Comparison of ENCODE assay signal across 8 mouse cellular contexts in genomic region chr11:95121161-95122099, GRCm38 (mm10). TPM values are rescaled to one million over a fixed set of nuclear protein-coding genes. Genes with fewer than 3 reads are reported as not detected.
A peak's percentile ranks its signal among the peaks of the same experiment; 100 is the strongest.
DNase-seq lines count a peak whose midpoint lies in the region; ATAC-seq and TF ChIP-seq lines count a peak whose summit lies in the region.

No protein-coding gene starts in this region.

- peaks cover 49% of the 10 kb centered on the region for H3K27me3 ChIP-seq in kidney, postnatal 0 days (ENCODE audit: insufficient read depth, low read length)
- peaks cover 77% of the 10 kb centered on the region for H3K27me3 ChIP-seq in forebrain, embryonic 11.5 days (ENCODE audit: control insufficient read depth, insufficient read depth, low read length)
- H3K27me3 ChIP-seq in intestine, embryonic 16.5 days (replicated peaks; ENCODE audit: control insufficient read depth, insufficient read depth, low read length), result peaks cover 68% of the 10 kb centered on the region
- peaks cover 87% of the 10 kb centered on the region for H3K27me3 ChIP-seq in neural tube, embryonic 12.5 days (replicated peaks)

- H3K4me2 ChIP-seq in kidney, postnatal 0 days (ENCODE audit: low read length), result peak overlapping the region; percentile 65
- H3K4me2 ChIP-seq in forebrain, embryonic 11.5 days (ENCODE audit: low read depth, low read length, severe bottlenecking), result peak overlapping the region; percentile 42
- peak overlapping the region; percentile 60 for H3K4me2 ChIP-seq in intestine, embryonic 16.5 days (ENCODE audit: low read depth, low read length)
- H3K4me2 ChIP-seq in neural tube, embryonic 12.5 days (replicated peaks), result peak overlapping the region; percentile 73

- intact Hi-C loops in gastrocnemius, postnatal 14 days (cut with DNase I; ENCODE audit: low total_unique reads), result no loop called here

- no peaks in the 10 kb centered on the region for H3K36me3 ChIP-seq in kidney, postnatal 0 days (ENCODE audit: insufficient read depth, low read length)
- no peaks in the 10 kb centered on the region for H3K36me3 ChIP-seq in forebrain, embryonic 11.5 days (ENCODE audit: control insufficient read depth, insufficient read depth, low read length)
- no peaks in the 10 kb centered on the region for H3K36me3 ChIP-seq in intestine, embryonic 16.5 days (ENCODE audit: control insufficient read depth, insufficient read depth, low read length)
- H3K36me3 ChIP-seq in neural tube, embryonic 12.5 days, result no peaks in the 10 kb centered on the region

- H3K4me1 ChIP-seq in kidney, postnatal 0 days (replicated peaks; ENCODE audit: insufficient read depth, low read length), result peaks cover 12% of the 10 kb centered on the region; the same call in 1 of the 2 replicates
- H3K4me1 ChIP-seq in forebrain, embryonic 11.5 days (replicated peaks; ENCODE audit: control insufficient read depth, insufficient read depth, low read length), result peaks cover 13% of the 10 kb centered on the region
- H3K4me1 ChIP-seq in intestine, embryonic 16.5 days (ENCODE audit: control insufficient read depth, insufficient read depth, low read length), result peaks cover 20% of the 10 kb centered on the region
- peaks cover 24% of the 10 kb centered on the region for H3K4me1 ChIP-seq in neural tube, embryonic 12.5 days

- no peak for ATAC-seq in kidney, postnatal 0 days (replicated peaks; ENCODE audit: low FRiP score, low read depth)
- no peak for ATAC-seq in forebrain, embryonic 11.5 days (replicated peaks; ENCODE audit: low FRiP score)
- no peak for ATAC-seq in intestine, embryonic 16.5 days
- ATAC-seq in neural tube, embryonic 12.5 days (ENCODE audit: low FRiP score, low read depth), result no peak

- TF ChIP-seq CTCF in kidney, postnatal 0 days (IDR thresholded peaks at IDR 0.05; ENCODE audit: low read depth), result no peak

- peak overlapping the region; percentile 34 for H3K4me3 ChIP-seq in kidney, postnatal 0 days (replicated peaks; ENCODE audit: low read depth, low read length)
- H3K4me3 ChIP-seq in forebrain, embryonic 11.5 days (ENCODE audit: low read depth, low read length), result peak overlapping the region; percentile 11; the same call in 1 of the 2 replicates
- peak overlapping the region; percentile 45 for H3K4me3 ChIP-seq in intestine, embryonic 16.5 days (ENCODE audit: low read length)
- peak overlapping the region; percentile 41 for H3K4me3 ChIP-seq in neural tube, embryonic 12.5 days

- 3% methylated on average over 62 of the region's 63 CpGs for WGBS in kidney, postnatal 0 days
- under 1% methylated on average over 58 of the region's 63 CpGs for WGBS in forebrain, embryonic 11.5 days
- WGBS in intestine, embryonic 16.5 days, result 2% methylated on average over 53 of the region's 63 CpGs
- under 1% methylated on average over 63 of the region's 63 CpGs for WGBS in neural tube, embryonic 12.5 days

- H3K27ac ChIP-seq in kidney, postnatal 0 days, result no peak overlapping the region
- H3K27ac ChIP-seq in forebrain, embryonic 11.5 days (ENCODE audit: low read depth, low read length), result no peak overlapping the region
- no peak overlapping the region for H3K27ac ChIP-seq in intestine, embryonic 16.5 days (ENCODE audit: low read length)
- no peak overlapping the region for H3K27ac ChIP-seq in neural tube, embryonic 12.5 days

- 0 out of 2 replicates have a peak overlapping the region, but pooled peaks have one; percentile 35 for H3K9ac ChIP-seq in kidney, postnatal 0 days (ENCODE audit: low read depth, low read length)
- peak overlapping the region; percentile 3; the same call in 1 of the 2 replicates for H3K9ac ChIP-seq in forebrain, embryonic 11.5 days (ENCODE audit: low read length)
- H3K9ac ChIP-seq in intestine, embryonic 16.5 days (ENCODE audit: low read depth, low read length), result peak overlapping the region; percentile 51
- no peak overlapping the region for H3K9ac ChIP-seq in neural tube, embryonic 12.5 days

- no peaks in the 10 kb centered on the region for H3K9me3 ChIP-seq in kidney, postnatal 0 days (replicated peaks; ENCODE audit: low read length)
- no peaks in the 10 kb centered on the region for H3K9me3 ChIP-seq in forebrain, embryonic 11.5 days (ENCODE audit: control insufficient read depth, low read length)
- H3K9me3 ChIP-seq in intestine, embryonic 16.5 days (ENCODE audit: control insufficient read depth, low read length), result no peaks in the 10 kb centered on the region
- no peaks in the 10 kb centered on the region for H3K9me3 ChIP-seq in neural tube, embryonic 12.5 days

- DNase-seq in kidney, postnatal 0 days (ENCODE audit: low spot score), result no peak
- DNase-seq in kidney, postnatal 25 days, result no peak
- no peak for DNase-seq in forebrain, embryonic 11.5 days (ENCODE audit: low spot score)
- no peak for DNase-seq in right cerebral cortex, postnatal 25 days
- no peak for DNase-seq in gastrocnemius, postnatal 14 days
- no peak for DNase-seq in urinary bladder, postnatal 4 days (ENCODE audit: low spot score in 2 of 2)

RNA-seq across cellular contexts. Expression of gene Dlx3, which starts 1.5 kb away (rescaled TPM):
- 0.45 and 0.62 TPM in 2 replicates for polyA plus RNA-seq in kidney, postnatal 0 days (2015; fragmentation: Nextera tagmentation; extraction: Ambion mirVana)
- 1.4 TPM in 2 replicates for polyA plus RNA-seq in forebrain, embryonic 11.5 days (2014; fragmentation: Nextera tagmentation; extraction: Ambion mirVana)
- 0.64 and 0.71 TPM in 2 replicates for polyA plus RNA-seq in intestine, embryonic 16.5 days (2015; fragmentation: Nextera tagmentation; extraction: Ambion mirVana)
- 0.81 and 1.2 TPM in 2 replicates for polyA plus RNA-seq in neural tube, embryonic 12.5 days (2016; fragmentation: Nextera tagmentation; extraction: Ambion mirVana)
- not detected for total RNA-seq in gastrocnemius, postnatal 14 days (2021)

RNA-seq across cellular contexts. Expression of gene Dlx4, which starts 24.6 kb away (rescaled TPM):
- not detected in 2 replicates for polyA plus RNA-seq in kidney, postnatal 0 days (2015; fragmentation: Nextera tagmentation; extraction: Ambion mirVana)
- 0.23 and 0.29 TPM in 2 replicates for polyA plus RNA-seq in forebrain, embryonic 11.5 days (2014; fragmentation: Nextera tagmentation; extraction: Ambion mirVana)
- polyA plus RNA-seq in intestine, embryonic 16.5 days (2015; fragmentation: Nextera tagmentation; extraction: Ambion mirVana), result 0.11 and 0.12 TPM in 2 replicates
- 0.10 and 0.22 TPM in 2 replicates for polyA plus RNA-seq in neural tube, embryonic 12.5 days (2016; fragmentation: Nextera tagmentation; extraction: Ambion mirVana)
- not detected for total RNA-seq in gastrocnemius, postnatal 14 days (2021)

RNA-seq across cellular contexts. Expression of gene Itga3, which starts 44.8 kb away (rescaled TPM):
- 24.4 and 26.1 TPM in 2 replicates for polyA plus RNA-seq in kidney, postnatal 0 days (2015; fragmentation: Nextera tagmentation; extraction: Ambion mirVana)
- polyA plus RNA-seq in forebrain, embryonic 11.5 days (2014; fragmentation: Nextera tagmentation; extraction: Ambion mirVana), result 4.4 and 5.4 TPM in 2 replicates
- polyA plus RNA-seq in intestine, embryonic 16.5 days (2015; fragmentation: Nextera tagmentation; extraction: Ambion mirVana), result 35.7 and 39.9 TPM in 2 replicates
- 7.6 and 9.3 TPM in 2 replicates for polyA plus RNA-seq in neural tube, embryonic 12.5 days (2016; fragmentation: Nextera tagmentation; extraction: Ambion mirVana)
- total RNA-seq in gastrocnemius, postnatal 14 days (2021), result 1 to 10 TPM; 3.5 to 4.0 TPM
